Mouse (Mus musculus) lung, adult 2 months (tissue): Measurements from ENCODE around the gene Pkn1.

ENCODE experiments used
- CTCF ChIP-seq: fragments of 200-500 bp; IDR thresholded peaks from 2 replicates; pipeline ENCODE4 v1.5.1; 2011; ENCODE audit warnings: mild to moderate bottlenecking, low read length, control low read depth; ENCODE audit not compliant: insufficient read depth
- POLR2A ChIP-seq: fragments of 200-500 bp; IDR thresholded peaks from 2 replicates; pipeline ENCODE4 v1.6.1; 2011; ENCODE audit warnings: low read depth, mild to moderate bottlenecking, control low read depth, low read length, borderline replicate concordance; ENCODE audit errors: extremely low read depth

GRCm38 (mm10) chr8:83656484-83657246, 42.3 kb downstream of the Pkn1 start:
- TF ChIP-seq CTCF: no peak
- TF ChIP-seq POLR2A: no peak
